Mouse (Mus musculus) T-helper 2 cell (primary cell): ENCODE data around the gene Asic2.

ENCODE experiments used
- in situ Hi-C: fragments of 300-600 bp; cut with MboI, MseI; formaldehyde crosslinking; loops from one replicate; pipeline ENCODE4 v1.15.1; 2025; ENCODE audit warnings: high pct_unique_total_duplicates

Asic2 gene

DNA sequence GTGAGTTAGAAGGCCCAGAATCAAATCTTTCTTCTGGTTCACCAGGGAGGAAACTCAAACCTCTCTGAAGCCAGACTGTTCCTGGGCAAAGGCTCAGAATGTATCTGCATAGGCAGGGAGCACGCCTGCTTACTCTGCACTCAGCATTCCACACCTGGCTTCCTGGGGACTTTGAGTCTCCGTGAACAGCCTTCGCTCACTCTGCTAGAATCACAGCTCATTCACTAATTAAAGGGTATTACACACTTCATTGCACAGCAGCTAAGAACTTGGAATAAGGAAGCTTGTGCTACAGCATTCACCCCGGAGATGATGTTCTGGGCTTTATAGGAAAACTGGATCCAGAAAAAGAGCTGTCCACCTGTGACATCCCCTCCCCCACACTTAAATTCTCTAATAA lies 3.7 kb downstream of the Asic2 start:
- in situ Hi-C loops, result no loop called here

DNA sequence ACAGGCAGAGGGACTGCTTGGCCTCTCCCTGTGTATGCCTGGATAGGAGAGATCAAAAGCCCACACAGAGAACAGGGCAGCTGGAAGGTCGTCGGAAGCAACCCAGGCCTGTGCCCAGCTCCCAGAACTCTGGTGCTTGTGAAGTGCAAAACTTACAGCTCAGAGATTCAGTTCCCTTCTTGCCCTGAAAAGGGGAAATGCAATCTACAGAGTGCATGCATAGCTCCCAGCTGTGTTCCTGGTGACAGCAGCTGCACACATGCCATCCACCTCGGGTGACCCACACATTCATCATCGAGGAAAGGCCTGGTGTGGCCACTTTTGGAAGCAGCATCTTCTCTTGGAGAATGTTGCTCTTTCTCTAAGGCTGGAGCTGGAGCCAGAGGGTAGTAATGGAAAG lies 13.9 kb downstream of the Asic2 start:
- in situ Hi-C loops, result no loop called here

DNA sequence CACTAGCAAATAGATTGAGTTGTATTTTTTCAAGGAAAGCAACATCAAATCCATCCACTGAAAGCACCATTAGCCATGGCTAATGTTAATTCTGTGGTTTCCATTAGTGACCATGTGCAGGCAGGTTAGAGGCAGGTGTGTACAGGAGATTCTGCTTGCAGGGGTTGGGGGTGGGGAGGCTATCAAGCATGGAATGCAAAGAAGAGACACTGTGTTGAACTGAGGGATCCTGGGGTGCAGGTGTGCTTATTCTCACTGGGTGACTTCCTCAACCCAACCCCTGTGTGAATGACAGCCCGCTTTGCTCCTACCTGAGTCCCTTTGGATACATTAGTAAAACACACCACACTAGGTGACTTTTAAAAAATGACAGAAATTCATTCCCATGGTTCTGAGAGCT lies 20.2 kb downstream of the Asic2 start:
- in situ Hi-C loops, result no loop called here

DNA sequence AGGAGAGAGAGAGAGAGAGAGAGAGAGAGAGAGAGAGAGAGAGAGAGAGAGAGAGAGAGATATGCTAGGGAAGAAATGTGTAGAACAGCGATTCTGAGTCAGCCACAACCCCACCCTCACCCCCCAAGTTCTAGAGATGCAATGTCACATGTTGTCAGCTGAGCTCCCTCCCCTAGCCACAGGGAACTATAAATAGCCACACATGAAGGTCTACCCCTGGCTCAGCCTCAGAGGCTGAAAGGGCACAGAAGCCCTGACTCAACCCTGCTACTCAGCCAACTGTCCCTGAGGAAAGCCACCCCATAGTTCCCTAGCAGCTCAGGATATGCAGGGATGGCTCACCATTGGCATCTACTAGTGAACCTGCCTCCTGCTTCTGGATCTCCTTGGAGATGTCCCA lies 26.1 kb downstream of the Asic2 start:
- in situ Hi-C loops, result no loop called here

DNA sequence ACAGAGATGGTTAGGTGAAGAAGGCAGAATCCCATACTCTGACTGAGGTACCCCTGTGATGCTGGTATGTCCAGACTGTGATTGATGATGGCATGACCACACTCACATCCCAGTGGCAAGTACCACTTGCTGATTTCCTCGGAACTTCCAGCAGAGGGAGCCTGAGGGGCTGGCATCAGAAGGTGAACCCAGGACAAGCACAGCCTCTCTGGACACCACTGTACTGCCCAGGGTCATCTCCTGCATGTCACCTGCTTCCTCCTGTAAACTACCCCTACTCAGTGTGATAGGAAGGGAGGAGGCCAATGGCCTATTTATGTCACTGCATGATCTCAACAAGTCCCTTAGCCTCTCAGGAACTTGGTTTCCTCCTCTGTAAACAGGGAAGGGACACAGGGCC lies 27.3 kb downstream of the Asic2 start:
- in situ Hi-C loops, result no loop called here

DNA sequence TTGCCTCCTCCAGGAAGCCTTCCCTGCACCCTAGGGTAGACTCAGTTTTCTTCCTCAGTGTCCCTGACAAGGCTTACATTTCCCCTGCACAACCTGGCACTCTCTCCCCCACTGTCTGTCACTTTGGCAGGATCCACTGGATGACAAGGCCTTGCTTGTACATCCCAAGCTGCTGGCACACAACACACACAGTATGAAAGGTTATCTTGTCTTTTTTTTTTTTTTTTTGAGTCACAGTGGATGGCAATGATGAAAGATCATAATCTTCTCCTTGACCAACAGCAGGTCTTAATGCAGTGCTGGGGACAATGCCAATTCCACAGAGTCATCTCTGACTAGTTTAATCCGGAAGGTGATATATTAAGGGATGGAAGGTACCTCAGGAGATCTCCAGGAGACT lies 30.7 kb downstream of the Asic2 start:
- in situ Hi-C loops, result no loop called here

DNA sequence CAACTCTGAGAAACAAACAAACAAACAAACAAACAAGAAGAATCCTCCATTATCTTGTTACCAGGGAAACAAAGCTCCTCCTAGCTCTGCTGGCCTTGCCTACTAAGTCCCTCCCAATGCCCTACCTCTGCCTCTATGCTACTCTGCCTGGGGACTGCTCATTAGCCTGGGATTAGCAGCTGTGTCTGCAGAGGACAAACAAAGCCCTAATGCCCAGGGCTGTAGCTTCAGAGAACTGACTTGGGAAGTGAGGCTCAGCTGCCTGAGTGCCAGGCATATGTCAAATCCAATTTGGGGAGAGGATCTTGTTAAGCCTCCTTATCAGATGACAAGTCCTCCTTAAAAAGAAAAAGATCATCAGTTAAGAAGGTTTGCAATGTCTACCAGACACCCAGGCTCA lies 41.9 kb downstream of the Asic2 start:
- in situ Hi-C loops, result no loop called here

DNA sequence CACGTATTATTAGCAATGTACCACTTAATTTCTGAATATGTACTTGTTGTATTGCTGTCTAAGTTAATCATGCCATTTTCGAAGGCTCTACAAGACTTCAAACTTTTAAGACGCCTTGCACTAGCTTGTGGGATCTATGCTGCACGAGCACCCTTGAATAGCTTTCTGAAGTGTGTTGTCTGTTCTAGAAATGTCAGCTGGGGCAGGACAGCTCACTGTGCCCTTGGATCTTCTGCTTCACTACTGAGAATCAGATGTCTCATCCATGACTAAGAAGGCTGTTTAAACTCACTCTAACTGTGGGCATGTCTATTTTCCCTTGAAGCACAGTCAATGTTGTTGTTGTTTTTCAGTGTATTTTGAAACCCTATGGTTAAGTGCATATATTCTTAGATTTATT lies 44.6 kb downstream of the Asic2 start:
- in situ Hi-C loops, result no loop called here

DNA sequence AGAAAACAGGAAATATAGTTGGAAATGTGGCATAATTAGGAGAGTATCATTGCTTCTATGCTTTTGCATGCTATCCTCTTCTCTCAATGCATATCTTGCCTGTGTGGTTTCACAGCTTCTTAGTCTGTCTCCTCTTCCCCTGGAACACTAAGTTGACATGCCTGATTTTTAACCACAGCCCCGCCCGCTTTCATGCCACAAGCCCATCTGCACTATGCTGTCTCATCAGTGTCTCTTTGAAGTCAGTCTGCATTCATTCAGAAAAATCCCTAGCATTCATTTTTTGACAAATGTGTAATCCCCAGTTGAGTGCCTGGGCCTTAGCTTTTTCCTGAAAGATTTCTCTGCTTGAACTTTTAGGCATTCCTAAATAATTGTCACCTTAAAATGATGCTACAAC lies 45.2 kb downstream of the Asic2 start:
- in situ Hi-C loops, result no loop called here

DNA sequence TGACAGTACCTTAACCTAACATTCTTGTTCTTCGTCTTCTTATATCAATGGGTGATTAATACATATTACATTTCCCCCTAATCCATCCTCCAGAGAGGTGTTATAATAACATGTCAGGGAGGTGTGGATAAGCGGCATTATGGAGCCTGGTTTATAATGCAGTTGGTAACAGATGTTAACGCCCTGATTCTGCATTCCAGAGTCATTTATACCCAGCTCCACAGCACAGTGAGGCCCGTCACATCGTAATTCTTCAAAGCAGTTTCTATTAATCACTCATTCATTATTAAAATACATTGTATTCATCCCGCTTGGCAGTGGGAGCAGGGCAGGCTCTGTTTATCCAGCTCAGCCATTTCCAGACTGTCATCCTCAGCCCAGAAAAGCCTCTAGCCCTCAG lies 52.8 kb downstream of the Asic2 start:
- in situ Hi-C loops, result no loop called here

DNA sequence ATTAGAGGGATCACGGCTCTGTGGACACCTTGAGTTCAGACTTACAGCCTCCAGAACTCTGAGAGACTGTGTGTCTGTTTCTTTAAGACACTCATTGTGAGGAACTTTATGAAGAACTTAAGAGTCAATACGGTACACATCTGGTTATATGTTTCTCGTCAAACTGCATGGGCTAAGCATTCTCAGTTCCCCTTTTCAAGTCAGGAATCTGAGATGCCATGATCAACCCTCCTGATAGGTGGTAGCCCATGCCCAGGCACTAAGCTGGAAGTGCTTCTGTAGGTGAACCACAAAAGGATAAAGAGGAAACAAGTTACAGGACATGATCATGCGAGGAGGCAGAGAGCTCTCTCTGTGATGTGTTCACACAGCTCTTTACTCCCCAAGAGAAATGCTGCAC lies 55.2 kb downstream of the Asic2 start:
- in situ Hi-C loops, result no loop called here

DNA sequence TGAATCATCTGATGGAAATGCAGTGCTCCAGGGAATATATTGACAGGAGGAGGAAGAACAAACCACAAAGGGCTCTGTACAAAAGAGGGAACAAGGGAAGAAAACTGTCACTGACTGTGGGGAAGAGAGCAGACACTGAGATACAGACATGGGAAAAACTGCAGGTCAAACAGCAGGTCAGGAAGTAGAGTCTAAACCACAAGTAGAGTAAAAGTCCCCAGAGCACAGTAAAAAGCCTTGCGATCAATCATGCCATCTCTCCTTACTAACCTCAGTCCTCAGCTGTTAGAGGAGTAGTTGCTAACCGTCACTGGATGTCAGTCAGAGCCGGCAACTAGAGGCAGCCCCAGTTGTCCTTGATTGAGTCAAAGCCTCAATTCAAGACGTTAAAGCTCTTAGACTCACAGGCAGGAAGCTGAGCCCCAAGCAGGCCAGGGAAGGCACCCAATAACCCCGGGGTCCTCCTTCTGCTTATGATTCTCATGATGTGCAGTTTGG lies 58.8 kb downstream of the Asic2 start:
- in situ Hi-C loops, result no loop called here

DNA sequence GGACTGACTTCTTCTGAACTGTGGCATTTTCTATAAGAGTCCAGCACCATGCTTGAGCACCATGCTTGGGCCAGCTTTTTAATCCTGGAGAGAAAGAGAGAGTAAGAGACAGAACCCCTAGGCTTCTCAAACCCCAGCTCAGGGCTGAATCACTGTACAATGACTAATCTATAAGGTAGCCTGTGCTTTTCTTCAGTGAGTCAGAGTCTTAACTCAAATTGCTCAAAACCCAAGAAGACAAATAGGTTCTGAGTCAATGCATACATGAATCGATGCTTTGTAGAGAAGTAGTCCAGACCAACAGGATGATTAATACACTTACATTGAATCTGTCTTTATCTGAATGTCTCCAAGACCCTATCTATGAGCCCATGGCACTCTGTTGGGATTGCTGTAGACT lies 59.5 kb downstream of the Asic2 start:
- in situ Hi-C loops, result no loop called here

DNA sequence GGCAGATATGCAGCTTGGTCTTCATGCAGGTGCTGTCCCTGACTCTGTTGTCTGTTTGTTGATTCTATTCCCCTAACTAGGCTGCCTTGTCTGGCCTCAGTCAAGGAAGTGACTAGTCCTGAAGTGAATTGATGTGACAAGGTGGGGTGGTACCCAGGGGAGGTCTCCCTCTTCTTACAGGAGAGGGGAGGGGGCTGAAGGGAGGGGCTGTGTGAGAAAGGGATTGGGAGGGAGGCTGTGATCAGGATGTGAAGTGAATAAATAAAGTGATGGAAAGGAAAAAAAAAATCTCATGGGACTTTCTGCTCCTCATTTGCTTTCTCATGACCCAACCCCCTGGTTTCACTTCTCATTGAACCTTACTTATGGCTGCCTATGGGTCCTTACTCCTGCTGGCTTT lies 65.9 kb downstream of the Asic2 start:
- in situ Hi-C loops, result no loop called here

DNA sequence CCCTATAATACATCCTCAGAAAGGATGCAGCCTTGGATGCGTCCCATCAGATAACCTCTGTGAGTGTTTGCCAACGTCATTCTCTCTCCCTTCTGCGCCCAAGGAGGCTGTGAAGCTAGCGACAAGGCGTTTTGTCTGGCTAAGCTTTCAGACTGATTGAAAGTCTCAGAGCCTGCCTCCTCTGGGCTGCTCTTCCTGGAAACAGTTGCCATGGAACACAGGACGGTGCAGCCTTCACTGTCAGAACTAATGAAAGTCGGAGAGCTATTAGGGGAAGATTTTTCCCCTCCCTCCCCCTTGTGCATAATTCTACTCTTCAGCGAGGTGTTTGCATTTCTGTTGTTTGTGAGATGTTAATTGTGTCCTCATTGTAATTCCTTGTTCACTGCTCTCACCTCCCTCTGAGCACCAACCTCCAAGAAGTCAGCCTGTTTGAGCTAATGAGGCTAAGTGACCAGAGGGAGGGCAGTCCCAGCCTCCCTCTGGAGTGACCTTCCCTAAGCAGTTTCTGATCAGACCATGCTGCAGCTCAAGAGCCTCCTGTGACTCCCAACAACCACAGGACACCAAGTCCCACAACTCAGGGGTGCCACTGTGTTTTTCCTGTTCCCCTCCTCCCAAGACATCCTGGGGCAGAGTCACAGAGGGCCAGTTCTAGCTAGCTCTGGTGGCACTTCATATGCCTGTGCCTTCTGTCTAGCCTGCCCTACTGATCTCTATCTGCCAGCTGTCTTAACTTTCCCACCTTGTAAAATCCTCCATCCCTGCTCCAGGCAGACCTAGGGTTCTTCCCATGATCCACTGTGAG lies 70.5 kb downstream of the Asic2 start:
- in situ Hi-C loops, result no loop called here

DNA sequence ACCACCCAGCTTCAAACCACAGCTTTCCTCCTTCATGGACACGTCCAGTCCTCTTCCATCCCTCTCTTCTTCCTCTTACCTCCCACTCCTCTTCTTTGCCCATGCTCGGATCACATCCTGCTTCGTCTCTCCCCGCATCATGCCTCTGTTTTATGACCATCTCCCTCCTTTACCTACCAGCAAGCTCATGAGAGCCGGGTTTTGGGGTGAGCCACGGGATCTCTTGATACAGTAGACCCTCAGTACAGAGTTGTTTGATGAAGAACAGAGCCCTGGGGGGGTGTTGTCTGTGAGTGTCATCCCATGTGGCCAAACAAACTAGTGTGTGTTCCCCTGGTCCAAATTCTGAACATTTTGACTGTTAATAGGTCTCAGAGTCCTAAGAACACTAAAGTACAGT lies 71.7 kb downstream of the Asic2 start:
- in situ Hi-C loops, result no loop called here

DNA sequence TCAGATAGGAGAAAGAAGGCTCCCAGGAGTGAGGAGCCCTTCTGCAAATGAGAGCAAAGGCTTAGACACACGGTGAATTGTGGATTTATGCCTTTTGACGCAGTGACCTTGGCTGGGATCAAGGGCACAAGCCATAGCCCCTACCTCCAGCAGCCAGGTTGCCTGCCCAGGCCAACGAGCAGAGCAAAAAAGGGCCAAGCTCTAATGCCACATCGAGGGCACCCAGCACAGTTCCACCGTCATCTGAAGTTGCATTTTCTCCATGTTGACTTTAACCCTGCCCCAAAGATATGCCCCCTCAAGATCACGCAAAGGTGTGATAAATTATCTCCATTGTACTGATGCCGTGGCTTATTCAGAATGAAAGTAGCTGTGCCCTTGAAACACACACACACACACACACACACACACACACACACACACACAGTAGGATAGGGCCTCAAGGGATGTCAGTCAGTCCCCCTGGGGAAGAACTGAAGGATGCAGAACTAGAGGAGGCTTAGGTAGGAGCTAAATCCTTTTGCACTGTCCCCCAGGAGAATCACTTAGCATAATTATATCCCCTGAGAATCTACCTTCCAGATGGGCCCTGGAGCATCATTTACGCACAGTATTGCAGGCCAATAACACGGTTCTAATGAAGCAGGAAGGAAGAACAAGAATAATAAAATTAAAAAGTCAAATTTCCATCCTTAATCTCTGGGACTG lies 96.6 kb downstream of the Asic2 start:
- in situ Hi-C loops, result no loop called here

DNA sequence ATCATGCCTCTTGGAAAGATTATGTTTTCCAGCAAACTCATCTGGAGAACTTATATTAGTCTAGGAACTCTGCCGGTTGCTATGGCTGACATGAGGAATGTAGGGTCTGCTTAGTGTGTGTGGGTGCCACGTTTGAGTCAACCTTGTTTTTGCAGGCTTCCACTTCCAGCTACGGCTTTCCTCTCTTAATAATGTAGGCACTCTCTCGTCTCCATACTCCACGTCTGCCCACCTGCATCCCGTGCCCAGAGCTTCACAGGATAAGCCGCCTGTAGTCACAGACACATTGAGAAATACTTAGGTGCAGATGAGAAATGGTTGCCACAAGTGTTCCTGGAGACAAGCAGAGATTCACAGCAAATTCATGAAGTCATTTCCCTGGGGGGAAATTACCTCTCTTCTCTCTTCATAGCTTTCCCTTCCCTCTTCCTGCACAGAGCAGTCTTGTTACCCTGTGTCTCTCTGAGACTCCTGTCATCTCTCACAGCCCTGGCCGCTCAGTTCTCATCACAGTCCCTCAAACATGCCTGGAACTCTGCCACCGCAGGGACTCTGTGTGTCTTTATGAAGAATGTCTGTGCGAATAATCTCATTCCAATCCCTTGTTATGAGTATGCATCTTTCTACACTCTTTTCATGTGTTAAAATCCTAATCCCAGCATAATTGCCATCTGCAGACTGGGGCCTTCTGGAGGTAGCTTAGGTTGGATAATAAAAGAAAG lies 102.4 kb downstream of the Asic2 start:
- in situ Hi-C loops, result no loop called here

DNA sequence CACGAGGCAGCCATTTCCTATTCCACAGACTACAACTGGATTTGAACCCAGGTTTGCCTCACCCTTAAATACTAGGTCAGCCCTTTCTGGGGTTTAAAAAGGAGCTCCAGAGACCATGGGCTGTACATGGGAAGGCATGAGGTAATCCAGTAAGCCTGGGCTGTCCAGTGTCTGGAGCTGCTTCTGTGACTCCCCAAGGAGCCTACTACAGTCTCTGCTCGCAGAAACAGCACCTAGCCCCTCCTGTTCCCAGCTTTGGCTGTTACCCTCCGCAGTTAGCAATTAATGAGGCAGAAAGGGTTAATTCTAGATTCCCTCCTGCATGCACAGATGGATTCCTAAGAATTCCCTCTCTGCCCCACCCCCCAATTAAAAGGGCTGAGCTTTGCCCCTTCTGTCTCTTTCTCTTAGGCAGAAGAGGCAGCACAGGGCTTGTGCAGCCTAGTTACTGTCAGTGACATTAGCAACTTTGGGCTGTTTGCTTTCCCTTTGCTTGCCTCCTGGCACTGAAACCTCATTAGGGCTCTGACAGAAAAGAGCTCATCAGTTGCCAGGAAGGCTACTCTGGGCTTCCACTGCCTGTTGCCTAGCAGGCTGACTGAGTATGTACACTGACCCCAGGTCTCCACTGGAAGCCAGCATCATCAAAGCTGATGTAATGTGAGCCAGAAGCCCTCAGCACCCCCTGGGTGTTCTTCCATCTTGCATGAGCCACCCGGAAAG lies 107.8 kb downstream of the Asic2 start, which contains the start of gene 5530401A14Rik:
TSS of gene 5530401A14Rik (plus strand) at position 424 of the 723 bp plus-strand sequence.
- in situ Hi-C loops, result no loop called here

DNA sequence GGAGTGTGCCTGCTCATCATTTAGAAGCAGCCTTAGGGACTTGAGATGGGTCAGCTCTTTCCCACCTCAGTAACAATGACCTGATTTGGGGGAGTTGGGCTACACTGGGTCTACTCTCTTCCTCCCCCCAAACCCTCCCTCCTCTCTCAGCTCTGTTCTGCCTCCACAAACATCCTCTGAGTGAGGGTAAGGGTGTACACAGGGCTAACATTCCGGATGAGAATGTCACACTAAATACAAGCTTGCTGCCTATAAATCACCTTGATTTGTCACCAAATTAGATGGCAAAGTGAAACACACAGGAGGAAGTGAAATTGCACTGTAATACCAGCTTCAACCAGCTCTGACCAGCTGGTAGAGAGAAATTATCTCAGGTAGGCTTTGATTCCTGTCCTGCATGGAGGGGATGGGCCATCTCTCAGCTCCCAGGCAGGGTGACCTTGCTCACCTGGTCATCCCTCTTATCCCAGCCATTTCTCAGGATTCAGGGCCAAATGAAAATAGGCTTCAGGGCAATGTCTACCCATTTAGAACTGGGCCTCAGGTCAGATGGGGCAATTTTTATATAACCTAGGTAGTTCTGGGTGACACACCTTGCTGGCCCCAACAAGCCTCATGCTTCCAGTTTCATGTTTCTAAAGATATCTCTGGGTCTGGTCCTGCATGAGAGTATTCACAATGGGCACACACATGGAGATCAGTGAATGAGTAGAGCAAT lies 120.3 kb downstream of the Asic2 start:
- in situ Hi-C loops, result no loop called here

DNA sequence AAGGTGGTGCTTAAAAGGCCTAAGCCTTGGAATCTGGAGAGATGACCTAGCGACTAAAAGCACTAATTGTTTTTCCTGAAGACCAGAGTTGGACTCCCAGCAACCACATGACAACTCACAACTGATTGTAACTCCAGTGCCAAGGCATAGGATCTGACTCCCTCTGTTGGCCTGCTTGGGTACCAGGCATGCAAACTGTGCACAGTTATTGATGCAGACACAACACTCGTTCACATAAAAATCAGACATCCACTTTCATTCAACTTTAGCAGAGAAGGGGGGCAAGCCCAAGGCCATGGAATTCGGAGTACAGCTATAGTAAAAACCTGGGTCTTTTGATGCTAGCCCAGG lies 122.6 kb downstream of the Asic2 start:
- in situ Hi-C loops, result no loop called here
